Mouse (Mus musculus) spleen, embryonic (tissue): ENCODE data around the gene Rnf43.

Experiments
- CTCF ChIA-PET: fragments of 350-600 bp; sonication (Branson Sonifier 250); formaldehyde crosslinking; loops from one replicate; lab custom pipeline; 2022; lab: Charles Lee

Rnf43 gene

DNA sequence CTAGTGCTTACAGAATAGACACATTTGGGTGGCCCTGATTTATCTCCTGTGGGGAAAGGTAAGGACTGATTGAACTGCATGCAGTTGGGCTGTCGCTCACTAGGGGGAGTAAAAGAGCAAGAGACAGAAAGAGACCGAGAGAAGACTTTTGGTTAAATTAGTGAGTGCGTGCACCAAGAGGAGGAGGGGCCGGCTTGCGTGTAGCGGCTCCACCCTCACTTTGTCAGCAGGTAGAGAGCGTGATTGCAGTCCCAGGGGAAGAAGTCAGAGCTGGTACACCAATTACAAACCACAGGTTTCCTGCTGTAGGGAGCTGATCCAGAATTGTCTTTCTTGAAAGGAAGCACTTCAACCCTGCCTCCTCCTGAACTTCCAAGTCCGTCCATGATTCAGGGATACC, at the start of gene Rnf43:
TSS of gene Rnf43 (plus strand) at position 316 of the 400 bp plus-strand sequence.
- CTCF ChIA-PET: no interaction called here

DNA sequence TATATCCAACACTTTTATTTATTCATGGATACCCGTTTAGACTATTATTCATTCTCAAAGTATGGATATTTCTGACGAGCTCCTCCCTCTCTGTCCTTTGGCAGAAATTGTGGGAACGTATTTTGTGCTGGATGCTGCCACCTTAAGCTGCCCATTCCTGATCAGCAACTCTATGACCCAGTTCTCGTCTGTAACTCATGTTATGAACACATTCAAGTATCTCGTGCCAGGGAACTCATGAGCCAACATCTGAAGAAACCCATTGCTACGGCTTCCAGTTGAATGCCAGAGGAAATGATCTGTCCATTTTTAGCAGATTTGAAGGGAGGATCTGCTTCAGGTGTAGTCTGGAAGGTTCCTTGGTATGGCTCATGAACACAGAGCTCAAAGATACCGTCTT, 48.5 kb upstream of the Rnf43 start:
- CTCF ChIA-PET: interaction anchor here (0.6 kb wide), 1 partner anchor 35 kb away, joined by 4 read pairs; no protein-coding TSS in a partner anchor

DNA sequence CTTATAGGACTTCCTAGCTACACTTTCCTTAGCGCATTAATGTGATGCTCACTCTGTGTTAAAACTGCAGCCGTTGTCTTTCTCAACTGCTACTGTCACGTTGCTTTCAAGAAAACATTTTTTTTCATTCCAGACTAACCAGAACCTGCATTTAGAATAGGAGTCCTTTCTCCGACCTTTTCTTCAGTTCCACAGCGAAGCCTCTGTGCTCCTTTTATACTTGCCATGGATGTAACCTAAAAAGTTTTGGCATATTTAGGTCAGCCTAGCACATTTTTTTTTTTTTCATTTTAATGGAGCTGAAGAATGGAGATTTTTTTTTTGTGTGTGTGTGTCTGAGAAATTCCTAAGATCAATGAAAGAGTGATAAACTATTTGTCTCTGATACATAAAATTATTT, 47.0 kb upstream of the Rnf43 start:
- CTCF ChIA-PET: no interaction called here

DNA sequence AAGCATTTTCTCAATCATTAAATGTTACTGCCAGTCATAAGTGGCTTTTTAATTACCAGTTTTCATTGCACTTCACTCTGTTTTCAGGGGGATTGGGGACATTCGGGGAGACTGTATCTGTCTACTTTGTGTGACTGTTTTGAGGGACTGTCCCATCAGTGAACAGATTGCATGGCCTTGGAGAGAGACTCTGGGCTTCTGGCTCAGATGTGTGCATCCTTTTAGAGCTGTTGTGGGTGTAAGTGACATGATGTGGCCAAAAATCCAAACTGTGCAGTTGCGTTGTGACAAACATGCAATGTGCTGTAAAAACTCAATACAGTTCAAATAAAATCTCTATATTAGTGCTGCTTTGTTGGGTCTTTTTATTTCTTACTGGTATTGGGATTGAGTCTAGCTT, 46.6 kb upstream of the Rnf43 start:
- CTCF ChIA-PET: no interaction called here

DNA sequence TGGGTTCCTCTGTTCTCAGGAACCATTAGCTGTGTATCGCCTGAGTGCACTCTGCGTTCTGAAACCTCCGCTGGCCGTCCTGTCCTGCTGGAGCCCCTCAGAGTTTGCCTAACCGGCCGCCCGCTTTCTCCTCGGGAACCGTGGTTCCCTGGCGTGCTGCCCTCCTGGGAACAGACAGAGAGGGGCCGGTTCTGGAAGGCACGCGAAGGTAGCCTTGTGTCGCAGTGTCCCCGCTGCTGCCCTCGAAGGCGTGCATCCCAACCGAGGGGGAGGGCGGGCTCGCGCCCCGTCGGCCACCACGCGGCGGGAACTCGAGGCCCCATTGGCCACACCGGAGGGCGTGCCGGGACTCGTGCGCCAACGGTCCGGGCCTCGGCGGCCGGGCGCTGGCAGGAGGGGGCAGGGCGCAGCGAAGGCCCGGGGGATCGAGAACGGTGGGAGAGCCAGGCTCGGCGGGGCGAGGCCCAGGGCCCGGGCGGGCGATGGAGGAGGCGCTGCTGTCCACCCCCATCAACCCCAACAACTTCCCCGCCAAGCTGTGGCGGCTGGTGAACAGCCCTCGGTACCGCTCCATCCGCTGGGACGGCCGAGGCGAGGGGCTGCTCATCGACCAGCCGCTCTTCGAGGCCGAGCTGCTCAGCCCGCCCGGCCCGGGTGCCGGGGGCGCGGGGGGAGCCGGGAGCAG, 45.6 kb upstream of the Rnf43 start, which contains the start of gene Hsf5:
TSS of gene Hsf5 (plus strand) at position 375 of the 685 bp plus-strand sequence.
- CTCF ChIA-PET: no interaction called here

DNA sequence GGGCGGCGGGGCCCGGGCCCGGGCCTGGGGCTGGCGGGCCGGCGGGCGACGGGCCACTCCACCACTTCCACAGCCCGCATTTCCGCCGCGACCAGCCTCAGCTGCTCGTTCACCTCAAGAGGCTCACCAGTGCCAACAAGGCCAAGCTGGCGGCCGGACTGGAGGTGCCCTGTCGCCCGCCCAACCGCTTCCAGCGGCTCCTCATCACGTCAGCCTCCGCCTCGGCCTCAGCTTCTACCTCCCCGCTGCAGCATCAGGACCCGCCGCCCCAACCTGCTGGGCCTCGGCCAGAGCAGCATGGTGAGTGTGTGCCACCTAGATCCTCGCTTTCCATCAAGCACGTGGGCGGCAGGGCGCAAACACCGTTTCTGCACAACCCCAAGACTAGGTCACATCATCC, 44.9 kb upstream of the Rnf43 start:
- CTCF ChIA-PET: interaction anchor here (0.6 kb wide), 1 partner anchor 150 kb away, joined by 4 read pairs; no protein-coding TSS in a partner anchor

DNA sequence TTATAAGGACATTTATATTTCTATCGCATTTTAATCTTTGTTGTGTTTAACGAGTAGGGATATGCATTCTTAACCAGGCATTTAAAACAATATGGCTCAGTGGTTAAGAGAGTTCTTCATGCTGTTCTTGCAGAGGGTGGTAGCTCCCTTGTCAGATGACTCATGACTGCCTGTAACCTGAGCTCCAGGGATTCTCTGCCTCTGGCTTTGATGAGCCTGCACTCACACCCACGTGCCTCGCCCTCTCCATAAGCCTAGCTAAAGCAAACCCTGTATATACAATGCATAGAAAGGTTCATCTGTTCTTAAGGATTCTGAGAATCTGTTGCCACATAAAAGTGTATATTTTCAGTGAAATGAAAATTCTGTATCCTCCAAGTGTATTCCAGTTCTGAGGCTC, 39.4 kb upstream of the Rnf43 start:
- CTCF ChIA-PET: no interaction called here

DNA sequence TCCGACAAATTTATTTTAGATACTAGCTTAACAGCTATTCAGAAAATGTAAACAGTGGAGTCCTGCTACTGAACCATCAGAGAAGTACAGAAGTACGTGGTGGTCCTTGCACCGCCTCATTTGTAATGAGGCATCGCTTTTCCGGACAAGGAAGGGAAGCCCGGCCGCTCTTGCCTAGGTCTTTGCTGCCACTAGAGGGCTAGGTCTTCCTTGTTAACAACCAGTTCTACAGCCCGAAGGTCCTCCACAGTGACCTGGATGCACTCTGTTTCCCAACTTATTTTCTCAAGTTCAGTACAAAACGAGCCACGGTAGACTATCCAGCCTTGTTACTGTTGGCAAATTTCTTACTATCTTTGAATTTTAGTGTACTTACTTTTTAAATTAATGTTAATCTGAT, 32.7 kb upstream of the Rnf43 start:
- CTCF ChIA-PET: no interaction called here

DNA sequence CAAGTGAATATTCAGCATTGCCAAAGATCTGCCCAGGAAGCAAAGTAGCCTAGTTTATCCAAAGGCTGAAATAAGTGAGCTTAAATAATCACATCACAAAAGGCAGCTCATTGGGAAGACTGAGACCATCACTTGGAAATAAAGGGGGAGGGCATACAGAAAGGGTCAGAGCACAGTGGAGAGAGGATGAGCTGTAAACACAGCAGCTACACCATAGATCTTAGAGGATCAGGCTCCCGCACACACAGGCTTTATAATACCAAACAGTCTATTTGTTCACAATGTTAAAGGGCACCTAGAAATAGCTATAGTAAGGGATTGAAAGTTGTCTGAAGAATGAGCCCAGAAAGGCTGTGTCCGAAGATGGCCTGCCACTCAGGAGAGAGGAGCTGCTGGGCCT, 23.7 kb upstream of the Rnf43 start:
- CTCF ChIA-PET: no interaction called here

DNA sequence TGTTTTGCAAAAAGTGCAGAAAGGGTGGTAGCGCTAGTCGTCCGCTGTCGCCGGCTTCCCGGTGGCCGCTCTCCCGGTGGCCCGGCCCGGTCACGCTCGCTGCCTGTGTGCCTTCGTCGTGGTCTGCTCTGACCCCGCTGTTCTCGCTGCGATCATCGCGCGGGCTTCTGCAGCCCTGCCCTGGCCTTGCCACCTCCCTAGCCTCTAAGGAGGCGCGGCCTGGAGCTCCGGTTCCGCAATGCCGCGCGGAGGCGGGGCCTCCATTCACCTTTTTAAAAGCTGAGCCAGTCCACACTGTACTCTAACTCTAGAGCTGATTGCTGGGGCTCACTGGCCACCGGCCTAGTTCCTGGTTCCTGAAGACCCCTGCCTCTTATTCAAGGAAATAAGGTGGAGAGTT, 23.3 kb upstream of the Rnf43 start:
- CTCF ChIA-PET: no interaction called here

DNA sequence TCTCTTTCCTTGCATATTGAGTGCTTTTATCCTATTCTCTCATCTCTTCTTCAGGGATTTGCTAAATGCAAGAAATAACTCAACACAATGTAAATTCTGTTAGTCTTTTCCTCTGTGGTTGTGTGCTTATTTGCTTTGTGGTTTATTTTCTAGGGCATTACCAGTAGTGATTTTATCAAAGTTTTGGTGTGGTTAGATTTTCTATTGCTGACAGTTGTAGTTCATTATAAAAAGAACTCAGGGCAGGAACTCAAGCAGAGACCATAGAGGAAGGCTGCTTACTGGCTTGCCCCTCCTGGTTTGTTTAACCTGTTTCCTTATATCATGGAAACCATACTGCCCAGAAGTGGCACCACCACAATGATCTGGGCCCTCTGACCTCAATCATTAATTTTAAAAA, 19.7 kb upstream of the Rnf43 start:
- CTCF ChIA-PET: no interaction called here

DNA sequence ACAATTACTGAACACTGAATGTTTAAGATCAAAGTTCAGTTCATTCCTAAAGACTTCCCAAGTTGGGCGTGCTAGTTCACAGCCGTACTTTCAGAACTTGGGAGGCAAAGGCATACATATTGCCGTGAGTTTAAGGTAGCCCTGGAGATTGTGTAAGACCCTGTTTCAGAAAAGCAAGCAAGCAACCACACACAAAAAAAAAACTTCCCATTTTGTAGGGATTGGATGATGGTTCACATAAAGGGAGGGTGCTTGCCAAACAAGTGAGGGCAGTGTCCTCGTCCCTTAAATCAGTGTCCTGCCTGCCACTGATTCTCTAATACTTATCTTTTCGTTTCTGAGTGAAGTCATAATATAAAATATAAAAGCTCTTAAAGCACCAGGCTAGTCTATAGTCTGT, 7.8 kb upstream of the Rnf43 start:
- CTCF ChIA-PET: interaction anchor here (0.8 to 1.1 kb wide), 2 partner anchors 16 to 23 kb away, joined by 3 read pairs; no protein-coding TSS in a partner anchor

DNA sequence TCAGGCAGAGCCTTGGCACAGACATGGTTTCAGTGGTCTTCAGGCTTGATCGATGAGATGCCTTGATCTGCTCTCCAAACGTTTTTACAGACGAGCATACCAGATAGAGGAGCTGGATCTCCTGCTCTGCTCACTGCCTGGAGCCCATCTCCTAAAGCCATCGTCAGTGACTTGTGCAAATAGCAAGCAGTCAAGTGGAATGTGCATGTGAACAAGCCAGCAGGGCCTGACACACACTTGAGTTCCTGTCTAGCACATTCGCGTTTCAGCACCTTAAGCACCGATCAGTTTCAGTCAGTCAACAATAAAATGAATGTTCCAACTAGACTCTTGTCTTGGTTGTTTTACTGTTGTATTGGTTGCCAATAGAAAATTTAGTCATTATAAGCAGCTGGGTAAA, 3.3 kb upstream of the Rnf43 start:
- CTCF ChIA-PET: no interaction called here

DNA sequence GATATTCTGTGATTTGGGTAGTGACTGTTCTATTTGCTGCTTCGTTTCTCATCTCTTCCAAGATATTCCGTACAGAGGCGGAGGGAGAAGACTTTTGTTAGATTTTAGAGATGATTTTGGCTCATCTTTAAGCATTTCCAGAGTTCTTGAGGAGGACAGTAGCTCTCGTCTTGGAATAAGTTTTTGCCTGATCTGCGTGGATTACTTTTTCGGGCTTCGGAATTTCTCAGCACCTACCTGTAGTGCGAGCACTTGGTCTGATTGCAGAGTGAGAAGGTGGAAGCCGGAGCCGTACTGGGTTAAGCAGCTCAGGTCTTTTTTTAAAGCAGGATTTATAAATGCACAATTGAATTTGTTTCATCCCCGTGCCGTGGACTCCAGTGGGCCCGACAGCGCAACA, 300 bp downstream of the Rnf43 start:
- CTCF ChIA-PET: no interaction called here

DNA sequence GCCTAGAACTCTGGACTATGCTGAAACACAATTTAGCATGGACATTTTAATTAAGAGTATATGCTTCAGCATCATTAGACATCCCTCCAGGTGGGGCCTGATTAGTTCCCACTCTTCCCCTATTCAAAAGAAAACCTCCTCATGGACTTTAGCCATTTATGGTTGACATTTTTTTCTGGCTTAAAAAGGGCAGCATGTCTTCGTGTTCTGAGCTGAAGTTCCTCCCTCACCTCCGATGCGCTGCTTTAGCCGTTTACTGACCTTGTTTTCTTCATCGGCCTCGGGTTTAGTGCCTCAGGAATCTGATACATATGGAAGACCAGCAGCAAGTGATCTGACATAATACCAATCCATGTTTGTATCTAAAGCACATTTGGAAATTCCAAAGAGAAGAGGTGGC, 1.4 kb downstream of the Rnf43 start:
- CTCF ChIA-PET: interaction anchor here (1.4 kb wide), 1 partner anchor 77 kb away, joined by 3 read pairs; no protein-coding TSS in a partner anchor

DNA sequence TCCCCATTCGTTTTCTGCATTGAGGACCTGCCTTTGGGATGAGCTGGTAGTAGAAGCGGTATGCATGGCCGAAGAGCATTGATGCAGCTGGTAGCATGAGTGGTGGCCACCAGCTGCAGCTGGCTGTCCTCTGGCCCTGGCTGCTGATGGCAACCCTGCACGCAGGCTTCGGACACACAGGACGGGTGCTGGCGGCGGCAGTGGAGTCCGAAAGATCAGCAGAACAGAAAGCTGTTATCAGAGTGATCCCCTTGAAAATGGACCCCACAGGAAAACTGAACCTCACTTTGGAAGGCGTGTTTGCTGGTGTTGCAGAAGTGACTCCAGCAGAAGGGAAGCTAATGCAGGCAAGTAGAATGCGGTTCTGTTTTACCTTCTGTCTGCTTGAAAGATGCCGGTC, 2.0 kb downstream of the Rnf43 start:
- CTCF ChIA-PET: interaction anchor here (0.6 to 1.4 kb wide), 2 partner anchors 76 to 1419 kb away, joined by 3 to 5 read pairs; no protein-coding TSS in a partner anchor

DNA sequence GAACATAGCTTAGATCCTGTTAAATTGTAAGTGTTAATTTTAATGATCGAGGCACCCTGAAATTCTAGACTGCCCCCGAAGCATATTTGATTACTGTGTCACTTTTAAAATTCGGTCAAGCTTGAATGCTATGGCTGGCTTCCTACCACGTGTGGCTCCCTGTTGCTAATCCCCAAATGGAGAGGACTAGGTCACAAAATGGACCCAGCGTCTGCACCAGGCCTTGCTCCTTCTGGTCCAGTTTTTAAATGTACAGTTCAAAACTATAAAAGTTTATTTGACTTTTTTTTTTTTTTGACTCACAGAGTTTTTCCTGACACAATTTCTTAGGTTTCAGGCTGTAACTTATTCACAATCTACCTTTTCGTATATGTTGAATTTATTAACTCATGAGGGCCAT, 2.7 kb downstream of the Rnf43 start:
- CTCF ChIA-PET: interaction anchor here (0.6 kb wide), 1 partner anchor 1419 kb away, joined by 5 read pairs; no protein-coding TSS in a partner anchor

DNA sequence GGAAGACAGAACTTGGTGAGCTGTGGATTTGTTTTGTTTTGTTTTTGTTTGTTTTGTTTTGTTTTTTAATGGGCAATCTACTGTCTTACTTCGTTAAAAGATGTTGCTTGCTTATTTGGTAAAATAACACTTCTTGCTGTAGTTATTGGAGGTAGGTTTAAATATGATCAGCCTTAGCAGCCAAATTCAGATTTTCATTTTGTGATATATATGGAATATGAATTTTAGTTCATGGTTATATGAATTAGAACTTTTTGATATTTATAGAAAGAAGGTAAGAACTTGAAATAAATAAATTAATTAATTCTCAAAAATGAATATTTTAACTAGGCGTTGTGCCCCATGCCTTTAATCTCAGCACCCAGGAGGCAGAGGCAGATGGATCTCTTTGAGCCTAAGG, 3.1 kb downstream of the Rnf43 start:
- CTCF ChIA-PET: no interaction called here

DNA sequence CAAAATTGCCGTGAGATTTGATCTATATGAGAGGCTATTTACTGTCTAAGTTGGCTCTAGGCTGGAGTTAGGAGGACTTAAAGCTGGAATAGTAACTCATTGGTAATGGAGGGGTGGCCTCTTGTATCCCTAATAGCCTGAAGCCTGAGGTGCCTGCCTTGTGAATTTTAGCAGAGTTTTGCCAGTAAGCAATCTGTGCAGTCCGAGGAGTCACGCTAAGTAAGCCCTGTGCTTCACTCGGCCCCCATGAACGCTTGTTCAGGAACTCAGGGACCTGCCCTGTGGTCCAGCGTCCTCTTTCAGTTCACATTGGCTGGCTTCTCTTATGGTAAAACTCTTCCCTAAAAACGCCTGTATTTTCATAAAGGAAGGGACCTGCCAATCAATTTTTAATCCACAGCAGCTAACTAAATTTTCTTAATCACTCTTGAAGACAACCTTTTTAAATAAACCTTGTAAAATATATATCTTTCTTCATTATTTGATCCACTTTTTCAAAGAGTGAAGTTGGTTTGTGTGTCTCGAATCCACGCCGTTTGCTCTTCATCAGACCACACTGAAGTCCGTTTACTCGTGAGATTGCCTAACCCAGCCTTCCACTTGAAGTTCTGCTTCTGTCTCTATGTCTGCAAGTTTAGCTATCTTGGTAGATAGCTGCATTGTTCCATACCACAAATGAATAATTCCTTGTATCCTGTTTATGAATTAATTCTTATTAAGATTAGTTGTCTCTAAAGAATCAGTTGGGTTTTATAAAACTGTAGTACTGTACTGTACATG, 3.9 kb downstream of the Rnf43 start:
- CTCF ChIA-PET: interaction anchor here (1.1 to 1.4 kb wide), 2 partner anchors 52 to 111 kb away, joined by 3 to 4 read pairs; no protein-coding TSS in a partner anchor

DNA sequence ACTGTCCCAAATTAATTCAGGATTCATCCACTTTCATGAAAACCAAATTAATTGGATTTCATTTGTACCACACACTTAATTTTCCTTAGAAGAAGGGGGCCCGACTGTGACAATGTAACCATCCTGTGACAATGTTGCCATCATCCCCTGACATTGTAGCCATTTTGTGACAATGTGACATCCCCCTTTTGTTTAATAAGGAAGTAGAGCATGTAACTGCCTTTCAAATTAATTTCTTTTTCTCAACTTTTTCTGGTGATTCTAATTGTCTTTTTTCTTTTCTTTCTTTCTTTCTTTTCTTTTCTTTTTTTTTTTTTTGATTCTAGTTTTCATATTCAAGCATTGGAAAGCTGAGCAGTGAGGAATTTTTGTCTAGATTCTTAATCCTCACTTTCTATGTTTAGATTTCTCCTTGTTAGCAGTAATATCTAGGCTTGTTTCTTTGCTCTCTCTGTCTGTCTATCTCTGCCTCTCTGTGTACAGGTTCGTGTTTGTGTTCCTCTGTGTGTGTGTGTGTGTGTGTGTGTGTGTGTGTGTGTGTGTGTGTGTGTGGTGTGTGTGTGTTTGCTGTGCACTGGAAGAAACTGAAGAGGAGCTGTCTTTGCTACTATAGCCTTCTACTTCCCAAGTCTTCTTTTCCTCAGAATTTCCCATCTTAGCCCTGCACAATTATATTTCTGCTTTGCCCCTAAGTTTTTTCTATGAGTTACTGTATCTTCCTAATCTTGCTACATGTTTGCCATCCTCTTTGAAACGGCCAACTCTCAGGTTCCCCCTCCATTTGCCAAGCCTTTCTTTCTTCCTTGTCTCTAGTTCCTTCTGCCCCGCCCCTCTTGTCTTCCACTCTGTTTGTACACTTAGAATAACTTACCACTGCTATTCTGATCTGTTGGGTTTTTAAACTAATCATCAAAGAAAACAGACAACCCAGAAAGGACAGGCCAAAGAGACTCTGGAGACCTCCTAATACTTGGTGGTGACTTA, 4.9 kb downstream of the Rnf43 start:
- CTCF ChIA-PET: interaction anchor here (0.6 to 1.4 kb wide), 5 partner anchors 46 to 288 kb away, joined by 3 to 5 read pairs (median 3); no protein-coding TSS in a partner anchor

DNA sequence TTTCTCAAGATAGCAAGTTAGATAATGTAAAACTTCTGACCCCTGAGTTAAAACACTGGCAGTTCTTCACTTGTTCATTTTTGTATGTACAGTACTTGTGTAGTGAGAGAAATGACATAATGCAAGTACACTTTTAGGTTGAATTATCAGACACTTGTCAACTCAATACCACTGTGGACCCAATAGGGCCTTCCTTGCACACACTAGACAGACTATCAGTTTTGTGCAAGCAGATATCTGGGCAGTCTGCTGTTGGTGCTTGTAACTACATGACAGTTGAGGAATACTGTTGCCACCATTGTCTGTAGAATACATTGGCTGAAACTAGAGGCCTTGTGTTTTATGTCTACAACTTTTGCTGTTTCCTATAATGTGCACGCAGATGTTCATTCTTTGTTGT, 10.8 kb downstream of the Rnf43 start:
- CTCF ChIA-PET: no interaction called here
